Mouse (Mus musculus) erythroblast, embryonic 14.5 days (primary cell): Measurements from ENCODE around the gene 1700057G04Rik.

Experiments used
- GATA1 ChIP-seq: IDR thresholded peaks from 2 replicates; pipeline ENCODE4 v1.6.1; 2012; ENCODE audit warnings: low read length, inconsistent platforms, mixed read lengths
- TAL1 ChIP-seq: IDR thresholded peaks from 3 replicates; pipeline ENCODE4 v1.6.1; 2012; ENCODE audit warnings: low read length, inconsistent platforms, mixed read lengths

DNA sequence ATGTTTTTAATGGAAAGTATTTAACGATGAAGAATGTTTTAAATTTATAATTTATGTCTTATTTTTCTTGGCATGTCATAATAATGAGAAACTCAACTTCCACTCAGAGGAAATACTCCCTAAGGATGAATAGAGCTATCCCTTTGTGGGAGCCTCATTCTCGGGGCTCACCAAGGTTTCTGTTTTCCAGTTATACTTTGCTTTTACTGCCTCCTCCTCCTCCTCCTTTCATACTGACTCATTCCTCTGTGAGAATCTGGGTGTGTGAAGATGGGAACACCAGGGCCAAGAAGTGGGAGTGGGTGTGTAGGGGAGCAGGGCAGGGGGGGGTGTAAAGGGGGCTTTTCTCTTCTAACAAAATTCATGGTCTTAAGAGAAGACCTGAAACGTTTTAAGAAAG is 16.3 kb upstream of the 1700057G04Rik start:
- TF ChIP-seq TAL1: no peak
- no peak for TF ChIP-seq GATA1
